Mouse (Mus musculus): Measurements from ENCODE around the gene Glb1l2.
A peak's percentile ranks its signal among the peaks of the same experiment; 100 is the strongest.

Glb1l2 gene

GRCm38 (mm10) chr9:26805935-26806666 lies at the start of gene Glb1l2:
Gene Glb1l2 (minus strand): TSS chr9:26806468.
- DNase-seq (ENCODE audit: low read depth), result peak; percentile 78

- DNase-seq (ENCODE audit: low read depth), result no peak
Observed at GRCm38 (mm10) chr9:26831089-26831488, 24.8 kb upstream of the Glb1l2 start.

- no peak for DNase-seq (ENCODE audit: low read depth)
Observed at GRCm38 (mm10) chr9:26819942-26820341, 13.7 kb upstream of the Glb1l2 start.

- no peak for DNase-seq (ENCODE audit: low read depth)
Observed at GRCm38 (mm10) chr9:26808735-26809134, 2.5 kb upstream of the Glb1l2 start.

- DNase-seq (ENCODE audit: low read depth), result no peak
Observed at GRCm38 (mm10) chr9:26804321-26804720, 1.9 kb downstream of the Glb1l2 start.

- DNase-seq (ENCODE audit: low read depth), result no peak
Observed at GRCm38 (mm10) chr9:26800357-26800756, 5.9 kb downstream of the Glb1l2 start.

GRCm38 (mm10) chr9:26798731-26799130 lies 7.5 kb downstream of the Glb1l2 start:
- no peak for DNase-seq (ENCODE audit: low read depth)

GRCm38 (mm10) chr9:26798205-26798604 lies 8.1 kb downstream of the Glb1l2 start:
- no peak for DNase-seq (ENCODE audit: low read depth)

GRCm38 (mm10) chr9:26792829-26793228 lies 13.4 kb downstream of the Glb1l2 start:
- no peak for DNase-seq (ENCODE audit: low read depth)

GRCm38 (mm10) chr9:26783414-26783975 lies 22.8 kb downstream of the Glb1l2 start:
- DNase-seq (ENCODE audit: low read depth), result no peak

GRCm38 (mm10) chr9:26778421-26778820 lies 27.8 kb downstream of the Glb1l2 start:
- DNase-seq (ENCODE audit: low read depth), result no peak

- DNase-seq (ENCODE audit: low read depth), result peak; percentile 23
Observed at GRCm38 (mm10) chr9:26776122-26776902, 30.0 kb downstream of the Glb1l2 start.

- no peak for DNase-seq (ENCODE audit: low read depth)
Observed at GRCm38 (mm10) chr9:26775700-26776099, 30.6 kb downstream of the Glb1l2 start.

GRCm38 (mm10) chr9:26768181-26768580 lies 38.1 kb downstream of the Glb1l2 start:
- no peak for DNase-seq (ENCODE audit: low read depth)

GRCm38 (mm10) chr9:26762477-26762876 lies 43.8 kb downstream of the Glb1l2 start:
- no peak for DNase-seq (ENCODE audit: low read depth)

GRCm38 (mm10) chr9:26760576-26760975 lies 45.7 kb downstream of the Glb1l2 start:
- DNase-seq (ENCODE audit: low read depth), result no peak

GRCm38 (mm10) chr9:26760081-26760480 lies 46.2 kb downstream of the Glb1l2 start:
- no peak for DNase-seq (ENCODE audit: low read depth)

GRCm38 (mm10) chr9:26748893-26749292 lies 57.4 kb downstream of the Glb1l2 start:
- no peak for DNase-seq (ENCODE audit: low read depth)

GRCm38 (mm10) chr9:26747121-26747520 lies 59.1 kb downstream of the Glb1l2 start:
- DNase-seq (ENCODE audit: low read depth), result no peak

- no peak for DNase-seq (ENCODE audit: low read depth)
Observed at GRCm38 (mm10) chr9:26742817-26743216, 63.5 kb downstream of the Glb1l2 start.

- no peak for DNase-seq (ENCODE audit: low read depth)
Observed at GRCm38 (mm10) chr9:26737116-26737515, 69.2 kb downstream of the Glb1l2 start.

- no peak for DNase-seq (ENCODE audit: low read depth)
Observed at GRCm38 (mm10) chr9:26733986-26734385, 72.3 kb downstream of the Glb1l2 start.

Data from c-Kit-positive CD71-negative TER-119-negative erythroid progenitor cells, embryonic 14.5 days (primary cell).